Mouse (Mus musculus) hindbrain, embryonic 16.5 days (tissue): Measurements from ENCODE around the gene Sv2a. TPM values are rescaled to one million over a fixed set of nuclear protein-coding genes. Genes with fewer than 3 reads are reported as not detected.
A peak's percentile ranks its signal among the peaks of the same experiment; 100 is the strongest.

Experiments
- ATAC-seq: fragments of 200-750 bp; cut with Nextera tagmentation; 2 replicates; pipeline ENCODE4 v1.8.0; 2017; ENCODE audit warnings: moderate TSS enrichment, moderate library complexity
- H3K27ac ChIP-seq: fragments of 300-500 bp; sonication (generic); 2 replicates; pipeline ENCODE4 v1.5.1; 2014; ENCODE audit warnings: low read depth, mild to moderate bottlenecking, control low read depth, low read length, moderate library complexity
- H3K27me3 ChIP-seq: fragments of 300-500 bp; sonication (generic); replicated peaks from 2 replicates; pipeline ENCODE4 v1.6.1; 2014; ENCODE audit warnings: low read length; ENCODE audit not compliant: control insufficient read depth, insufficient read depth
- H3K36me3 ChIP-seq: fragments of 300-500 bp; sonication (generic); 2 replicates; pipeline ENCODE4 v1.6.1; 2014; ENCODE audit warnings: mild to moderate bottlenecking, low read length, moderate library complexity, mixed read lengths; ENCODE audit not compliant: control insufficient read depth, insufficient read depth
- H3K4me1 ChIP-seq: fragments of 300-500 bp; sonication (generic); 2 replicates; pipeline ENCODE4 v1.6.1; 2014; ENCODE audit warnings: low read depth, low read length; ENCODE audit not compliant: control insufficient read depth, insufficient read depth
- H3K4me2 ChIP-seq: fragments of 300-500 bp; sonication (generic); 2 replicates; pipeline ENCODE4 v1.6.1; 2014; ENCODE audit warnings: mild to moderate bottlenecking, low read length, control low read depth, moderate library complexity
- H3K4me3 ChIP-seq: fragments of 300-500 bp; sonication (generic); 2 replicates; pipeline ENCODE4 v1.5.1; 2014; ENCODE audit warnings: mild to moderate bottlenecking, low read length, control low read depth, moderate library complexity
- H3K9ac ChIP-seq: fragments of 300-500 bp; sonication (generic); 2 replicates; pipeline ENCODE4 v1.6.1; 2014; ENCODE audit warnings: low read depth, mild to moderate bottlenecking, control low read depth, low read length, moderate library complexity
- H3K9me3 ChIP-seq: fragments of 300-500 bp; sonication (generic); 2 replicates; pipeline ENCODE4 v1.6.1; 2014; ENCODE audit warnings: mild to moderate bottlenecking, low read length, moderate library complexity; ENCODE audit not compliant: control insufficient read depth
- WGBS: fragments of 180-500 bp; shearing (Covaris S2); extraction: QIAGEN DNeasy Blood & Tissue Kit; methylation state at CpG from one replicate; pipeline ENCODE4 v1.1.7; 2014; 5-methylcytosine and 5-hydroxymethylcytosine counted together
- polyA plus RNA-seq: library from polyadenylated mRNA; unstranded; fragments of >200 nt; fragmentation: Nextera tagmentation; extraction: Ambion mirVana; gene quantifications from 2 replicates; pipeline ENCODE4 v1.2.1, GENCODE M21; 2015

Gene Sv2a
- 135 TPM in 2 replicates for polyA plus RNA-seq

DNA sequence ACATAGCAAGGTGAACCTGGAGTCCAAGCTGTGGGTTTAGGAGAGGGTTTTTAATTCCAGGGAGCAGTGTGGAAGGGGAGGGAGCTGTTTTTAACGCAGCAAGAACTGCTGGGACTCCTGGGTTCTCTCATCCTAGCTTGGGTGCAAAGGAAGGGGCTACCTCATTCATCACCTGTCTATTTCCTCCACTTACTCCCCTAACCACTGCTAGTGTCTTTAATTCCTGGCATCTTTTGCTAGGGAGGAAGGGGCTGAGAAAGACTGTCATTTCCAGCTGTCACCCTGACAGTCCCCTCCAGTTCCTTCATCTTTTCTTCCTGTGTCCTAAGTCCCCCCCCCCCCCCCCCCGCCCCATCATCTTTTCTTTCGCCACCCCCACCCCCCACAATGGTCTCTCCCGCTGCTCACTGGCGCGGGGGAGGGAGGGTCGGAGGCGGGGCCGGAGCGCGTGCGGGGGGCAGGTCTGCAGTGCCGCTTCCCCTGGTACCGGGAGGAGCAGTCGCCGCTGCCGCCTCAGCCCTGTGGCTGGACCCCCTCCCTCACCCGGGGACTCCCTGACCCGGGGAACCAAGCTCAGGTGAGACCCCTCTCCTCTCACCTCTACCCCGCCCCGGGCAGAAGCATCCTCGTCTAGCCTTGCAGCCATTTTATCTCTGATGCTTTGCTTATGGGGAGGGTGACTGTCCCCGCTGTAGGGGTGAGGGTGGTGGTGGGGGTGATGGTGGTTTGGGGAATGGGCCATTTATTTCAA lies at the start of gene Sv2a:
Gene Sv2a (plus strand): TSS at position 425 of the 751 bp plus-strand sequence.
- Histone ChIP-seq H3K4me1 (peaks cover 14% of the 10 kb centered on the region), H3K4me2 (peak within 1 kb of the TSS; percentile 58), H3K27me3 (no peaks in the 10 kb centered on the region), H3K4me3 (peak within 1 kb of the TSS; percentile 49), H3K9ac (peak within 1 kb of the TSS; percentile 66), H3K27ac (peak within 1 kb of the TSS; percentile 64), H3K36me3 (peaks cover 20% of the 10 kb centered on the region), H3K9me3 (no peaks in the 10 kb centered on the region)
- peak; percentile 72 for ATAC-seq
- 1% methylated on average over 15 of the region's 23 CpGs for WGBS

DNA sequence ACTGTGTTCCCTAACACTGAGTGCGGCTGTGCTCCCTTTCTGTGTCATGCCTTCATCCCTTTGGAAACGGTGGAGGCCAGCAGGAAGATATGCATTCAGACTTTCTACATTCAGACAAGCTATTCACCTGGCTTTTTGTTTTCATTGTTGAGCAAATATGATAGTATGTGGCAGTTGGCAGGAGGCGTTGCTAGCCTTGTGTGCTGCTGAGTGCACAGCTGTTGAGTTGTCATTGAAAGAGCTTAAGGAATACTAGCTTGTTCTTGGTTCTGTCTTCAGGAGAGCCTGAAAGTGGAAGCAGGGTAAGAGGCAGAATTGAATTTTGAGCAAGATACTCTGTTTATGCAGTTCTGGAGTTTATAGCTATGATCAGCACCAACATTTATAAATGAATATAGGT lies 48.5 kb upstream of the Sv2a start:
- Histone ChIP-seq H3K27ac (no peak overlapping the region), H3K36me3 (no peaks in the 10 kb centered on the region; the same call in 1 of the 2 replicates), H3K27me3 (no peaks in the 10 kb centered on the region), H3K4me2 (no peak overlapping the region), H3K9me3 (no peaks in the 10 kb centered on the region), H3K4me1 (no peaks in the 10 kb centered on the region), H3K9ac (no peak overlapping the region), H3K4me3 (no peak overlapping the region)
- ATAC-seq, result no peak
- WGBS, result 86% methylated on average over 3 of the region's 3 CpGs

DNA sequence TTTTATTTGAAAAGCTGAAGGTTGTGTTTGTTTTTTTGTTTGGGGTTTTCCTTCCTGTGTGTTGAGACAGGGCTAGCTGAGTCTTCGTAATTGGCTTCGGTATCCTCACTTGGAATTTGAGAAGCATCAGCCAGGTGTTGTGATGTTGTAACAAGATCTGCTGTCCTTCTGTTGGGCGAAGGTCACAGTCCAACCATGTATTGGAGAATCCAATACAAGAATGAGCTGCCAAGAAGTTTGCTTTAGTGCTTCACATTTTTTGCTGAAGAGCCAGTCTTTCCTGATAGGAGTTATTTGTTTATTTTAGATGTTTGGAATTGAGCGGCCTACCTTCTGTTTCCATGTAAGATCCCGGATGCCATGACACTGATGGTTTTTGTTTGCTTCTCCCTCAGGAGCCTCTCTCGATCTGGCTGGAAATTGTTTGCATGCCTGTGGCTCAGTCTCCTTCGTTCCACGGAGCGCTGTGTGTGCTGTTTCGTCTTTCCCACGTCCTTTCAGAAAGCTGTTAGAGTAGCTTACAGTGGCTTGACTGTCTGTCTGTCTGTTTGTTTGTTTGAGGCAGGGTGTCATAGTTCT lies 47.5 kb upstream of the Sv2a start:
- Histone ChIP-seq H3K4me3 (no peak overlapping the region), H3K9me3 (no peaks in the 10 kb centered on the region), H3K27ac (no peak overlapping the region), H3K4me2 (no peak overlapping the region), H3K9ac (no peak overlapping the region), H3K27me3 (no peaks in the 10 kb centered on the region), H3K4me1 (no peaks in the 10 kb centered on the region), H3K36me3 (no peaks in the 10 kb centered on the region; the same call in 1 of the 2 replicates)
- 76% methylated on average over 11 of the region's 11 CpGs for WGBS
- no peak for ATAC-seq

DNA sequence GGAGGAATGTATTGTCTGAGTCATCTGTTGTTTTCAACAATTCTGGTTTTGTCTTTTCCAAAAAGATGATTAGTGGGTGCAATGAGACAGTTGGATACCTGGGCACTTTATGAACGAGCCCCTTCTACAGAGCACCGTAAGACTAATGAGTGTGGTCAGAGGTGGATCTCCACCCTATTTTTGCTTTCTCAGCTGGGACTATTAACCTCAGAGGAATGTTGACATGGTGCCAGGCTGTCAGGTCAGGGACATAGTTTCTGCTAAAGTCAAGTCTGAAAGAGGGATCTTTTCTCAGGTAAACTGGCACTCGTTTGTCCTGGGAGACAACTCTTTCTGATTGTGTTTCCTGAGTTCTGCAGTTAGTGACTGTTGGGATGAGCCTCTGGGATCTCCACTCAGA lies 45.9 kb upstream of the Sv2a start:
- WGBS, result 81% methylated on average over 3 of the region's 3 CpGs
- H3K27ac ChIP-seq, result no peak overlapping the region
- H3K4me1 ChIP-seq, result no peaks in the 10 kb centered on the region
- H3K9ac ChIP-seq, result no peak overlapping the region
- H3K27me3 ChIP-seq, result no peaks in the 10 kb centered on the region
- H3K4me2 ChIP-seq, result no peak overlapping the region
- no peak for ATAC-seq
- no peaks in the 10 kb centered on the region; the same call in 1 of the 2 replicates for H3K36me3 ChIP-seq
- H3K4me3 ChIP-seq, result no peak overlapping the region
- no peaks in the 10 kb centered on the region for H3K9me3 ChIP-seq

DNA sequence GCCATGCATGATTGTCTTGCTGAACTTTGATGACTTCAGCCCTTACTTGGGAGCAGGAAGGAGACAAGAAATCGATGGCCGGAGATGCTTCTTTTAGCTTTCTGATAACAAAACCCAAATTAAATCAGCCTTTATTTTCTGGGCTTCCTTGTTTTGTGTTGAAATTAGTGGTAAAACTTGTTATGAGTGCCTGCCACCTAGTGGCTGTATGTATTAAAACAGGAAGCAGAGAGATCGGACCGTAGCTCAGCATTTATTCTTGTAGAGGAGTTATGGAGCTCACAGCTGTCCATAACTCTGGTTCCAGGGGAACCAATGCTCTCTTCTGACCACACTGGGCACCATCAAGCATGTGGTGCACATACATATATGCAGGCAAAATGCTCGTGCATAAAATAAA lies 33.0 kb upstream of the Sv2a start:
- Histone ChIP-seq H3K4me2 (no peak overlapping the region), H3K36me3 (peaks cover 10% of the 10 kb centered on the region), H3K9ac (no peak overlapping the region), H3K4me1 (no peaks in the 10 kb centered on the region), H3K27me3 (no peaks in the 10 kb centered on the region), H3K9me3 (no peaks in the 10 kb centered on the region), H3K4me3 (no peak overlapping the region), H3K27ac (no peak overlapping the region)
- 17% methylated on average over 5 of the region's 5 CpGs for WGBS
- peak; percentile 30; the same call in 1 of the 2 replicates for ATAC-seq

DNA sequence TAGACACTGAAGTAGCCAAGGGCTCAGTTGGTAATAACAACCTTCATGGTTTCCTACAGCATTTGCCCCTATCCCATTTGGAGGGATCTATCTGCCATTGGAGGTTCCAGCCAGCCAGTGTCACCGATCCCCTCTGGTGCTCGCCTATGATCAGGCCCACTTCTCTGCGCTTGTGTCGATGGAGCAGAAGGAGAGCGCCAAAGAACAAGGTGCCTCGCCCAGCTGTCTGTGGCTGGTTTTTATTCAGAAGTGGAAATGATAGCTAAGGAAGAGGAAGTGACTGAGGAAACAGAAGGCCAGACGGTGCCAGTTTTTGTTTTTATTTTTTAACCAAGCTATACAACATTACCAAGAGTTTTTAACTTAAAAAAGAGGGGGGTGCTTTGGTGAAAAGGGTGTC lies 29.1 kb upstream of the Sv2a start:
- no peak for ATAC-seq
- Histone ChIP-seq H3K9me3 (no peaks in the 10 kb centered on the region), H3K36me3 (peaks cover 13% of the 10 kb centered on the region), H3K9ac (no peak overlapping the region), H3K4me1 (no peaks in the 10 kb centered on the region), H3K27ac (no peak overlapping the region), H3K4me3 (no peak overlapping the region), H3K27me3 (no peaks in the 10 kb centered on the region), H3K4me2 (no peak overlapping the region)
- WGBS, result 94% methylated on average over 7 of the region's 7 CpGs

DNA sequence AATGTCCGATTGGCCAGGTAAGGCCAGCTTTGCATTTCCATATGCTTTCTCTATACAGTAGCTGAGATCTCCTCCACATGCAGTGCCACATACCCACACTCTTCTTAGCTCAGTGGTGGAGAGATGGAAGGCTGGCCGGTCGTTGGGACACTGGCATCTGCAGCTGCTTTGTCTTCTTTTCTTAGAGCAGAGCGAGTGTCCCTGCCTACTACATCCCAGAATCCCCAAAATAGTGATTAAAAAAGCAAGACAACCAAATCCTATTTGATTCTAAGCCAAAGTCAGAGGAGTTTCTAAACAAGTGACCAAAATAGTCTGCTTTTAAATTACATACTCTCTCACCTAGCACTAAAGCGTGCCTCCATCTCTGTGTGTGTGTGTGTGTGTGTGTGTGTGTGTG lies 28.3 kb upstream of the Sv2a start:
- Histone ChIP-seq H3K36me3 (peaks cover 13% of the 10 kb centered on the region), H3K9ac (no peak overlapping the region), H3K27me3 (no peaks in the 10 kb centered on the region), H3K27ac (no peak overlapping the region), H3K4me3 (no peak overlapping the region), H3K4me2 (no peak overlapping the region), H3K9me3 (no peaks in the 10 kb centered on the region), H3K4me1 (no peaks in the 10 kb centered on the region)
- WGBS, result 96% methylated on average over 5 of the region's 5 CpGs
- ATAC-seq, result no peak

DNA sequence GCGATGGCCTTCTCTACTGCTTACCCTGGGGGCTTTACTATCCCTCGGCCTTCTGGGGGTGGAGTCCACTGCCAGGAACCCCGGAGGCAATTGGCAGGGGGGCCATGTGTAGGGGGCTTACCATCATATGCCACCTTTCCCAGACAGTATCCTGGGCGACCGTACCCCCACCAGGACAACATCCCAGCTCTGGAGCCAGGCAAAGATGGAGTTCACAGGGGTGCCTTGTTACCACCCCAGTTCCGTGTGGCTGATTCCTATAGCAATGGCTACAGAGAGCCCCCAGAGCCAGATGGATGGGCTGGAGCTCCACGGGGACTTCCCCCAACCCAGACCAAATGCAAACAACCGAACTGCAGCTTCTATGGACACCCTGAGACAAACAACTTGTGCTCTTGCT lies 25.4 kb upstream of the Sv2a start:
- Histone ChIP-seq H3K4me2 (no peak overlapping the region), H3K36me3 (peaks cover 13% of the 10 kb centered on the region), H3K27ac (no peak overlapping the region), H3K9me3 (no peaks in the 10 kb centered on the region), H3K9ac (no peak overlapping the region), H3K4me3 (no peak overlapping the region), H3K4me1 (no peaks in the 10 kb centered on the region; the same call in 1 of the 2 replicates), H3K27me3 (no peaks in the 10 kb centered on the region)
- no peak; the same call in 1 of the 2 replicates for ATAC-seq
- WGBS, result 80% methylated on average over 8 of the region's 8 CpGs

DNA sequence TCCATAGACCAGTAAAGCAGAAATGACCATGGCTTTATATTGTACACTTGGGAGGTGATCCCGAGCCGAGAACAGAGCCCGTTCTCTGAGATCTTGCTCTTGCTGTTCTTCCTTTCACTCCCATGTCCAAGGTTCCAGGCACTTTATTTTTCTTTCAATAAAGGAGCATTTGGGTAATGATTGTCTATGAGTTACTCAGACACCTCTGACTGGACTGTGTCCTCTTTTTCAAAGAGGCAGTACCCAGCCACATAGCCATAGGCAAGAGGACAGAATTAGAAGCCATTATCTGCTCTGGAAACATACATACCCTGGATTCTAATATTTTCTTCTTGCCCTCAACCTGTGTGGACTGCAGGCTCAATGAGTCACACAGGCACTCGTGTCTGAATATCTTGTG lies 21.1 kb upstream of the Sv2a start:
- Histone ChIP-seq H3K27me3 (no peaks in the 10 kb centered on the region), H3K27ac (no peak overlapping the region), H3K36me3 (no peaks in the 10 kb centered on the region; the same call in 1 of the 2 replicates), H3K4me2 (no peak overlapping the region), H3K4me1 (peaks cover 9% of the 10 kb centered on the region), H3K9me3 (no peaks in the 10 kb centered on the region), H3K9ac (no peak overlapping the region), H3K4me3 (no peak overlapping the region)
- no peak for ATAC-seq
- WGBS, result 78% methylated on average over 4 of the region's 4 CpGs
